Mouse (Mus musculus) erythroblast, embryonic 14.5 days (primary cell): ENCODE data around the gene Nwd2.

Experiments used
- GATA1 ChIP-seq: IDR thresholded peaks from 2 replicates; pipeline ENCODE4 v1.6.1; 2012; ENCODE audit warnings: low read length, inconsistent platforms, mixed read lengths
- TAL1 ChIP-seq: IDR thresholded peaks from 3 replicates; pipeline ENCODE4 v1.6.1; 2012; ENCODE audit warnings: low read length, inconsistent platforms, mixed read lengths

DNA sequence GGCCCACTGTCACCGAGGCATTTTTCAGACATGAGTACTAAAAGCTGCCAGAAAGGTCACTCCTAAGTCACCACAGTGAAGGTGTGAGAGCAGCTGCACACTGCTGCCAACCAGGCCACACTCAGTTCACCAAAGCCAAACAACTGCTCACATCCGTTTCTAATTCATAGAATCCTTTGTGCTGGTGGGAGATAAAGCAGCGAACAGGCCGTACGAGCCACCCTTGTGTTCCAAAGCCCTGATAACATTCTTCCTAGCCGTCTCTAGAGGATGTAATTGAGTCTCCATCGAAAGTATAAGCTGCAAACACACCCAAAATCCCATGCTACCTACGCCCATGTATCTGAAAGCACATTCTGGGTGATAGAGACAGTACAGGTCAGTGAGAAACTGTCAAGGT, 173.0 kb downstream of the Nwd2 start:
- no peak for TF ChIP-seq GATA1
- no peak for TF ChIP-seq TAL1
